Mouse (Mus musculus) thymus, adult 2 months (tissue): ENCODE results near the gene Cacna1c.

Experiments used
- CTCF ChIP-seq: fragments of 200-500 bp; IDR thresholded peaks from 2 replicates; pipeline ENCODE4 v1.5.1; 2012; ENCODE audit warnings: mild to moderate bottlenecking, control low read depth, low read length, moderate library complexity, borderline replicate concordance; ENCODE audit not compliant: control insufficient read depth, poor library complexity, insufficient read depth; ENCODE audit errors: extremely low read depth
- POLR2A ChIP-seq: fragments of 200-500 bp; IDR thresholded peaks from 2 replicates; pipeline ENCODE4 v1.6.1; 2012; ENCODE audit warnings: mild to moderate bottlenecking, low read length, control low read depth, moderate library complexity; ENCODE audit not compliant: control insufficient read depth, poor library complexity, insufficient read depth; ENCODE audit errors: extremely low read depth

GRCm38 (mm10) chr6:118870241-118870841 lies 325.9 kb downstream of the Cacna1c start:
- TF ChIP-seq CTCF (no peak), POLR2A (no peak)
